Mouse (Mus musculus): ENCODE measurements at regions not wholly inside any gene's neighbourhood (a gene's known extent, or its start where the extent isn't known, plus 50 kb on each side); places are given as distances from the start of the nearest gene placed in this dataset.

DNA sequence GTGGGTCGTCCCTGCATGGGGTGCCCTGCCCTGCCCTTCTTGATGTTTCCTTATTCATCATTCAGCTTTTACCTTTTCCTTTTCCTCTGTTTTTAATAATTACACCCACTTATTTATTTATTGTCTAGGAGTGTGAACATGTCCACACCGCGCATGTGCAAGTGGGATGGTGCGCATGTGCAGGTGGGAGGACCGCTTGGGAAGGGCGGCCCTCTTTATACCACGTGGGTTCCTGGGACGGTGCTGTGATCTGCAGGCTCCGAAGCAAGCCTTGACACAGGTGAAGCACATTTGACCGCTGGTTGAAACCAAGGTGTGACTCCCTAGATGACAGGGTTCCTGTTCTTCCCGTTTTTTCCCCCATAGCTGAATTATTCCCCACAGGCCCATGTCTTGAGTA is 60.0 kb downstream of the Syf2 start:
- H3K27me3 ChIP-seq (ENCODE audit: control insufficient read depth), result peaks cover 42% of the 10 kb centered on the region

DNA sequence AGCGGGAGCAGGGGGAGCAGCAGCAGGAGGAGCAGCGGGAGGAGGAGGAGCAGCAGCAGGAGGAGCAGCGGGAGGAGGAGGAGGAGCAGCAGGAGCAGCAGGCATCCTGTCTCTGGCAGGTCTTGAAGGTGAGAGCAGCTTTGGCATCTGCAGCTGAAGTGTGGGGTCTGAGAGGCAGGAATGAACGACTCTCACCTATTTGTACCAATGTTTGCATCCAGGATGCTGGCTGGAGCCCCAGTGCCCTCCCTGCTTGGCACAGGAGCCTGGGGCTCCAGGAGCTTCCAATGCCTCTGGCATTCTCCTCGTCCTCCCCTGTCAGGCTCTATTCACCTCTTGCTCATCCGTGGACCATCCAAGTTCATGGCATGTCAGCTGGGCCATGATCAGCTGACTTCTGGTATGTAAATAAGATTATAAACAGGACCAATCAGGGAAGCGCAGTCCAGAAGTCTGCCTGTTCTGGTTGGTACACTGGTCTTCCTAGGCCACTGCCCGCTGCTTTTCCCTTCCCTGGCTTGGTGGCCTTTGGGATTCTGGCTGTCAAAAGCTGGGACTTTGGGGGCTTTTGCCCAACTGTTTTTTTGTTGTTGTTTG is 62.9 kb downstream of the Syf2 start:
- Histone ChIP-seq H3K9me3 (ENCODE audit: control insufficient read depth, low read length) (peaks cover 4% of the 10 kb centered on the region; the same call in 1 of the 2 replicates), H3K4me1 (ENCODE audit: control insufficient read depth) (no peaks in the 10 kb centered on the region; the same call in 1 of the 2 replicates), H3K36me3 (ENCODE audit: control insufficient read depth) (no peaks in the 10 kb centered on the region), H3K27me3 (ENCODE audit: control insufficient read depth) (peaks cover 42% of the 10 kb centered on the region), H3K4me3 (replicated peaks) (no peak overlapping the region)
- TF ChIP-seq TAL1 (IDR thresholded peaks at IDR 0.05; ENCODE audit: low read length) (no peak), GATA1 (IDR thresholded peaks at IDR 0.05; ENCODE audit: low read length) (no peak)

More for the DNA sequence above, 60.0 kb downstream of the Syf2 start:
- no peak for TF ChIP-seq TAL1 (IDR thresholded peaks at IDR 0.05; ENCODE audit: low read length)
- TF ChIP-seq GATA1 (IDR thresholded peaks at IDR 0.05; ENCODE audit: low read length), result no peak
- H3K9me3 ChIP-seq (ENCODE audit: control insufficient read depth, low read length), result peaks cover 4% of the 10 kb centered on the region; the same call in 1 of the 2 replicates
- H3K4me3 ChIP-seq (replicated peaks), result no peak overlapping the region
- H3K4me1 ChIP-seq (ENCODE audit: control insufficient read depth), result peaks cover 8% of the 10 kb centered on the region
- H3K36me3 ChIP-seq (ENCODE audit: control insufficient read depth), result no peaks in the 10 kb centered on the region

DNA sequence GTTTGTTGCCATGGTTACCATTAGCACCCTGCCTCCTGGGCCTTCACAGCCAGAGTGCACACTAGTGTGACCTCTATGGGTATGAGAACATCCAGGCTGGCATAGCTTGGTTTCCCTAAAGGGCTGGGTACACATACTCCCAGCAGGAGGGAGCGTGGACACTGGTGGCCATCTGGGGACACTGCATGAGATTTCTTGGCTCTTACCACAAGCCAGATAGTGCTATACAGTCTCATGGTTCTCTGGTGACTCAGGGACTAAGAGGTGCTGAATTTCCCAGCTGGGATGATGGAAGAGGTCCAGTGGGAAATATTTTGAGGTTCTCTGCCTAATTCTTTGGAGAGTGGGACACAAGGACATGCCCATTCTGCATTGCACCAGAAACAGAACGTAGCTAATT is 63.5 kb downstream of the Syf2 start:
- TF ChIP-seq GATA1 (IDR thresholded peaks at IDR 0.05; ENCODE audit: low read length) (no peak), TAL1 (IDR thresholded peaks at IDR 0.05; ENCODE audit: low read length) (no peak)
- Histone ChIP-seq H3K9me3 (ENCODE audit: control insufficient read depth, low read length) (peaks cover 4% of the 10 kb centered on the region; the same call in 1 of the 2 replicates), H3K27me3 (ENCODE audit: control insufficient read depth) (peaks cover 42% of the 10 kb centered on the region), H3K4me1 (ENCODE audit: control insufficient read depth) (no peaks in the 10 kb centered on the region; the same call in 1 of the 2 replicates), H3K4me3 (replicated peaks) (no peak overlapping the region), H3K36me3 (ENCODE audit: control insufficient read depth) (no peaks in the 10 kb centered on the region)

DNA sequence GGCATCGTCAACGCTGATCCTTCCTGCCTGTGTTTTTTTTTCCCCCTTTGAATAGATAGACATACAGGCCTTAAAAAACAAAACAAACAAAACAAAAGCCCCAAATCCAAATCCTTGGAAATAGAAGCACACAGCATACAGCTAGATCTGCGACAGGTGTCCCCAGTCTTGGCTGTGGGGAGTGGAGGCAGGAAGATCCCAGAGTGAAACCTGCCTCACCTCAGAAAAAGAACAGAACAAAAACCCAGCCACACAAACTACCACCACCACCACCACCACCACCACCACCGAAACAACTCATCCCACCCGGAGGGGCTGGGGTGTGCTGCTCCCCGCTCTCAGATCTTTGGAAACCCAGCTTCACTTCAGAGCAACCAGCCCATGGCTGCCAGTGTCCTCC is 64.0 kb downstream of the Syf2 start:
- H3K27me3 ChIP-seq (ENCODE audit: control insufficient read depth), result peaks cover 42% of the 10 kb centered on the region
- TF ChIP-seq TAL1 (IDR thresholded peaks at IDR 0.05; ENCODE audit: low read length), result no peak
- TF ChIP-seq GATA1 (IDR thresholded peaks at IDR 0.05; ENCODE audit: low read length), result no peak
- H3K36me3 ChIP-seq (ENCODE audit: control insufficient read depth), result no peaks in the 10 kb centered on the region
- H3K4me3 ChIP-seq (replicated peaks), result no peak overlapping the region
- H3K9me3 ChIP-seq (ENCODE audit: control insufficient read depth, low read length), result peaks cover 4% of the 10 kb centered on the region; the same call in 1 of the 2 replicates
- no peaks in the 10 kb centered on the region; the same call in 1 of the 2 replicates for H3K4me1 ChIP-seq (ENCODE audit: control insufficient read depth)

DNA sequence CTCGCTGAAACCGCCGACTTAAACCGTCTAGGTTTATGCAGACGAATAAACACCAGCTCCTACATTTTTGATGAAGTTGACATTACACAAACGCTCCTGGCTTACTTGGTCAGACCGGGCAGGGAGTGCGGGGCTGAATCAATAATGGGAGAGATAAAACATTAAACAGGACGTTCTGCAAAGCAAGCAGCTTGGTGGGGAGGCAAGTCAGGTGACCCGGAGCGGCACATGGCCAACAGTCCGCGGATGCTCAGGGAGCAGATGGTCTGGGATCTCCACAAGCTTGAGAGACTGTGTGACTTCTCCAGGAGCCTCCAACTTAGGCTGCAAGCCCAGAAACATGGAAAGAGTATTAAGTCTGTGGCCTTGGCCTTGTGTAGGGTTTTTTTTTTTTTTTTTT is 64.4 kb downstream of the Syf2 start:
- no peaks in the 10 kb centered on the region for H3K36me3 ChIP-seq (ENCODE audit: control insufficient read depth)
- no peak overlapping the region for H3K4me3 ChIP-seq (replicated peaks)
- peaks cover 4% of the 10 kb centered on the region; the same call in 1 of the 2 replicates for H3K9me3 ChIP-seq (ENCODE audit: control insufficient read depth, low read length)
- no peaks in the 10 kb centered on the region; the same call in 1 of the 2 replicates for H3K4me1 ChIP-seq (ENCODE audit: control insufficient read depth)
- TF ChIP-seq GATA1 (IDR thresholded peaks at IDR 0.05; ENCODE audit: low read length) (no peak), TAL1 (IDR thresholded peaks at IDR 0.05; ENCODE audit: low read length) (no peak; the same call in 2 of the 3 replicates)
- H3K27me3 ChIP-seq (ENCODE audit: control insufficient read depth), result peaks cover 39% of the 10 kb centered on the region

DNA sequence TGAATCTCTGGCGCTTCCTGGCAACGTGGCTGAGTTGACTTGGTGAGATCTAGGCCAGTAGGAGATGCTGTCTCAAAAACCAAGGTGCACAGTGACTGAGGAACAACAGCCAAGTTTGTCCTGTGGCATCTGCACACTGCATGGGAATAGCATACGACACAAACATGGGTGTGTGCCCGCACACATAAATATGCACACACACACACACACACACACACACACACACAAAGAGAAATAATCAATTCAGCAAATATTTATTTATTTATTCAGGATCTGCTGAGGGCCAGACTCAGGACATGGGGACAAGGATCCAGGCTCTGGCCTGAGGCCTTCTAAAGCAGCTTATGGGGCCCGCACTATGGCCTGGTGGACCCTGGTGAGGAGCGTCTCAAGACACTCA is 65.4 kb downstream of the Syf2 start:
- H3K36me3 ChIP-seq (ENCODE audit: control insufficient read depth), result no peaks in the 10 kb centered on the region
- no peak for TF ChIP-seq TAL1 (IDR thresholded peaks at IDR 0.05; ENCODE audit: low read length)
- TF ChIP-seq GATA1 (IDR thresholded peaks at IDR 0.05; ENCODE audit: low read length), result no peak
- peaks cover 3% of the 10 kb centered on the region; the same call in 1 of the 2 replicates for H3K9me3 ChIP-seq (ENCODE audit: control insufficient read depth, low read length)
- no peak overlapping the region for H3K4me3 ChIP-seq (replicated peaks)
- H3K27me3 ChIP-seq (ENCODE audit: control insufficient read depth), result peaks cover 37% of the 10 kb centered on the region
- no peaks in the 10 kb centered on the region; the same call in 1 of the 2 replicates for H3K4me1 ChIP-seq (ENCODE audit: control insufficient read depth)

DNA sequence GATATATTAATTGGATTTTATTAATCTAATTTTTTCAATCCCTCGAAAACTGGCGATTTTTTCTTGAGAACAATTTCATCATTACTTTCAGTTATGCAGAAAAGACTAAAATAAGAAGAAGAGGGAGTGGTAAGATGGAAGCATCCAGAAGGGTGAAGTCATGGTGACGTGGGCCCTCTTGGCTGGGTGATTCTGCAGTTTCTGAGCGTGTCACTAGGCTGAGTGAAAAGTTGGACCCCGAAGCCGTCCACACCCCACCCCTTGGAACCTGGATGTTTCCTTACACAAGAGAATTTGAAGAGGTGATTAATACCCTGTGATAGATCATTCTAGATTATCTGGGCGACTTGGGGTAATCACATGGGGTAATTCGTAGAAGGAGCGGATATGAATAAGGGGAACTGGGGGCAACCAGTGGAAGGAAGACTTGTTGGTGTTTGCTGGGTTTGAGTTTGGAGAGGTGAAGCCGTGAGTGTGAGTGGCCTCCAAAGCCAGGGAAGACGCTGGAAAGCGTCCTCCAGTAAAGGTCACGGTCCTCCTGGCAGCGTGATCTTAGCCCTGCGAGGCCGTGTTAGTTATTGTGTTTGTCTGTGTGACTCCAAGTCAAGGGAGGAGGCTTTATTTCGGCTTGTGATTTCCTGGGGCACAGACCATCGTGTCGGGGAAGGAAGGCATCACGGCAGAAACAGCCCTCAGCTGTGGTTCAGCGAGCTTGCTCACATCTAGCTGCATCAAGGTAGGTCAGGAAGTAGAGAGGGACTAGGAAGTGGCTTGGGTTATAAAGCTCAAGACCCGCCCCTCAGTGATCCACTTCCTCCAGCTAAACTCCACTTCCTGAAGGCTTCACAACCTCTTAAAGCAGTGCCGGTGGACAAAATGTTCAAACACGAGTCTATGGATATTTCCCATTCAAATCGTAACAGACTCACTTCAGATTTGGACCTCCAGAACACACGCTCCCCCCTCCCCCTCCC is 67.0 kb downstream of the Syf2 start:
- H3K4me3 ChIP-seq (replicated peaks), result no peak overlapping the region
- peaks cover under 1% of the 10 kb centered on the region for H3K4me1 ChIP-seq (ENCODE audit: control insufficient read depth)
- no peaks in the 10 kb centered on the region for H3K36me3 ChIP-seq (ENCODE audit: control insufficient read depth)
- TF ChIP-seq GATA1 (IDR thresholded peaks at IDR 0.05; ENCODE audit: low read length) (no peak), TAL1 (IDR thresholded peaks at IDR 0.05; ENCODE audit: low read length) (no peak)
- peaks cover 21% of the 10 kb centered on the region for H3K27me3 ChIP-seq (ENCODE audit: control insufficient read depth)
- H3K9me3 ChIP-seq (ENCODE audit: control insufficient read depth, low read length), result no peaks in the 10 kb centered on the region

DNA sequence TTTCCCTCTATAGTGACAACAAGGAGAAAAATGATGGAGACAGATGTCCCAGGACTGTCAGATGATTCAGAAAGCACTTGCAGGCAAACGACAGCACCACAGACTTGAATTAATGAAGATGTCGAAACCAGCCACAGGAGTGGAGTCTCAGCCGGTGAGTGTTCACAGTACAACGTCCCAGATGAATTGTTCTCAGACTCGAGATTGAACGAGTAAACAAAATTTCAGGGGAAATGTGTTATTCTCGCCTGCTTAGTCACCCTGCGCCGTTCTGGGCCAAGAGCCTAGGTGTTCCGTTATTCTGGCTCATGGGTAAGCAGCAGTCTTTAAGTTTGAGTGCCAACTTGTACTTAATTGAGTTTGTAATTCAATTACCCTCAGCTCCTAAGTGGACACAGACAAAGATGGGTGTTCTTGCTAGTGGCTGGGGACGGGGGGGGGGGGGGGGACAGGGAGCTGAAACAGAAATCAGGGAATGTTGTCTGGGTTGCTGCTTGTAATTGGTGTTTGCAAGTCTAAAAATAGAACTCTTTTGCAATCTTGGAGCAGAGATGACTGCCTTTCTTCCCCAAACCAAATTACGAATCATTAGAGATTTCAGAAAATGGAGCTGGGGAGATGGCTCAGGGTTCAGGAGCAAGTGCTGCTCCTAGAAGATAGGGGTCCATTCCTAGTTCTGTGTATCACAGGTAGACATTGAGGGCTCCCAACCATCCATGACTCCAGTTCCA is 68.4 kb downstream of the Syf2 start:
- peaks cover 9% of the 10 kb centered on the region for H3K27me3 ChIP-seq (ENCODE audit: control insufficient read depth)
- no peak overlapping the region for H3K4me3 ChIP-seq (replicated peaks)
- TF ChIP-seq GATA1 (IDR thresholded peaks at IDR 0.05; ENCODE audit: low read length) (no peak), TAL1 (IDR thresholded peaks at IDR 0.05; ENCODE audit: low read length) (no peak)
- peaks cover 4% of the 10 kb centered on the region for H3K4me1 ChIP-seq (ENCODE audit: control insufficient read depth)
- H3K9me3 ChIP-seq (ENCODE audit: control insufficient read depth, low read length), result no peaks in the 10 kb centered on the region
- H3K36me3 ChIP-seq (ENCODE audit: control insufficient read depth), result no peaks in the 10 kb centered on the region
